Mouse (Mus musculus) neural tube, embryonic 14.5 days (tissue): Measurements from ENCODE around the gene Rgp1. TPM values are rescaled to one million over a fixed set of nuclear protein-coding genes. Genes with fewer than 3 reads are reported as not detected.

Source experiments
- ATAC-seq: fragments of 200-750 bp; cut with Nextera tagmentation; 2 replicates; pipeline ENCODE4 v1.8.0; 2017; ENCODE audit warnings: low read depth, mild to moderate bottlenecking, moderate TSS enrichment, moderate library complexity
- H3K27ac ChIP-seq: fragments of 300-500 bp; sonication (generic); 2 replicates; pipeline ENCODE4 v1.5.1; 2014; ENCODE audit warnings: low read depth, mild to moderate bottlenecking, control low read depth, low read length, moderate library complexity, mixed read lengths
- H3K27me3 ChIP-seq: fragments of 300-500 bp; sonication (generic); 2 replicates; pipeline ENCODE4 v1.6.1; 2014; ENCODE audit warnings: low read length; ENCODE audit not compliant: control insufficient read depth, insufficient read depth
- H3K36me3 ChIP-seq: fragments of 300-500 bp; sonication (generic); 2 replicates; pipeline ENCODE4 v1.6.1; 2014; ENCODE audit warnings: low read length, mixed read lengths; ENCODE audit not compliant: control insufficient read depth, insufficient read depth
- H3K4me1 ChIP-seq: fragments of 300-500 bp; sonication (generic); 2 replicates; pipeline ENCODE4 v1.6.1; 2014; ENCODE audit warnings: low read length; ENCODE audit not compliant: control insufficient read depth, insufficient read depth
- H3K4me2 ChIP-seq: fragments of 300-500 bp; sonication (generic); 2 replicates; pipeline ENCODE4 v1.6.1; 2014; ENCODE audit warnings: mild to moderate bottlenecking, low read depth, low read length, control low read depth
- H3K4me3 ChIP-seq: fragments of 300-500 bp; sonication (generic); 2 replicates; pipeline ENCODE4 v1.5.1; 2014; ENCODE audit warnings: low read depth, low read length, control low read depth, mixed read lengths
- H3K9ac ChIP-seq: fragments of 300-500 bp; sonication (generic); replicated peaks from 2 replicates; pipeline ENCODE4 v1.6.1; 2014; ENCODE audit warnings: low read depth, mild to moderate bottlenecking, control low read depth, low read length, mixed read lengths
- H3K9me3 ChIP-seq: fragments of 300-500 bp; sonication (generic); 2 replicates; pipeline ENCODE4 v1.6.1; 2016; ENCODE audit warnings: low read length; ENCODE audit not compliant: control insufficient read depth
- WGBS: fragments of 180-500 bp; shearing (Covaris S2); extraction: QIAGEN DNeasy Blood & Tissue Kit; methylation state at CpG from one replicate; pipeline ENCODE4 v1.1.7; 2014; 5-methylcytosine and 5-hydroxymethylcytosine counted together
- polyA plus RNA-seq: library from polyadenylated mRNA; unstranded; fragments of >200 nt; fragmentation: Nextera tagmentation; extraction: Ambion mirVana; gene quantifications from 2 replicates; pipeline ENCODE4 v1.2.1, GENCODE M21; 2014

Gene Rgp1
- polyA plus RNA-seq, 1 experiment from 2014 or later, result 28.2 TPM

- 47% methylated on average over 2 of the region's 2 CpGs for WGBS
- H3K9ac ChIP-seq, result peak overlapping the region; percentile 71; the same call in 1 of the 2 replicates
- no peaks in the 10 kb centered on the region for H3K9me3 ChIP-seq
- peaks cover 32% of the 10 kb centered on the region for H3K4me1 ChIP-seq
- H3K27me3 ChIP-seq, result no peaks in the 10 kb centered on the region
- H3K27ac ChIP-seq, result no peak overlapping the region
- peak overlapping the region; percentile 63 for H3K4me3 ChIP-seq
- peak overlapping the region; percentile 80 for H3K4me2 ChIP-seq
- ATAC-seq, result no peak
- H3K36me3 ChIP-seq, result peaks cover 10% of the 10 kb centered on the region
Observed at GRCm38 (mm10) chr4:43560976-43561375, 17.5 kb upstream of the Rgp1 start.

GRCm38 (mm10) chr4:43561436-43561996, 17.0 kb upstream of the Rgp1 start:
- WGBS, result 3% methylated on average over 16 of the region's 16 CpGs
- Histone ChIP-seq H3K9me3 (no peaks in the 10 kb centered on the region), H3K27ac (peak overlapping the region; percentile 95), H3K4me1 (peaks cover 32% of the 10 kb centered on the region), H3K4me3 (peak overlapping the region; percentile 63), H3K36me3 (peaks cover 15% of the 10 kb centered on the region), H3K9ac (peak overlapping the region; percentile 71), H3K4me2 (peak overlapping the region; percentile 80), H3K27me3 (no peaks in the 10 kb centered on the region)
- ATAC-seq, result no peak; the same call in 1 of the 2 replicates

GRCm38 (mm10) chr4:43561997-43562768, 16.3 kb upstream of the Rgp1 start, which contains the start of the genes Creb3 and Tln1:
Creb3 (plus strand) TSS chr4:43562332.
Tln1 (minus strand) TSS chr4:43562691.
- Histone ChIP-seq H3K4me3 (peak within 1 kb of the TSS; percentile 63), H3K4me2 (peak within 1 kb of the TSS; percentile 95), H3K9ac (peak within 1 kb of the TSS; percentile 71), H3K4me1 (peaks cover 32% of the 10 kb centered on the region), H3K9me3 (no peaks in the 10 kb centered on the region), H3K36me3 (peaks cover 22% of the 10 kb centered on the region), H3K27me3 (no peaks in the 10 kb centered on the region), H3K27ac (peak within 1 kb of the TSS; percentile 95)
- WGBS, result under 1% methylated on average over 62 of the region's 62 CpGs
- peak; percentile 97 for ATAC-seq

DNA sequence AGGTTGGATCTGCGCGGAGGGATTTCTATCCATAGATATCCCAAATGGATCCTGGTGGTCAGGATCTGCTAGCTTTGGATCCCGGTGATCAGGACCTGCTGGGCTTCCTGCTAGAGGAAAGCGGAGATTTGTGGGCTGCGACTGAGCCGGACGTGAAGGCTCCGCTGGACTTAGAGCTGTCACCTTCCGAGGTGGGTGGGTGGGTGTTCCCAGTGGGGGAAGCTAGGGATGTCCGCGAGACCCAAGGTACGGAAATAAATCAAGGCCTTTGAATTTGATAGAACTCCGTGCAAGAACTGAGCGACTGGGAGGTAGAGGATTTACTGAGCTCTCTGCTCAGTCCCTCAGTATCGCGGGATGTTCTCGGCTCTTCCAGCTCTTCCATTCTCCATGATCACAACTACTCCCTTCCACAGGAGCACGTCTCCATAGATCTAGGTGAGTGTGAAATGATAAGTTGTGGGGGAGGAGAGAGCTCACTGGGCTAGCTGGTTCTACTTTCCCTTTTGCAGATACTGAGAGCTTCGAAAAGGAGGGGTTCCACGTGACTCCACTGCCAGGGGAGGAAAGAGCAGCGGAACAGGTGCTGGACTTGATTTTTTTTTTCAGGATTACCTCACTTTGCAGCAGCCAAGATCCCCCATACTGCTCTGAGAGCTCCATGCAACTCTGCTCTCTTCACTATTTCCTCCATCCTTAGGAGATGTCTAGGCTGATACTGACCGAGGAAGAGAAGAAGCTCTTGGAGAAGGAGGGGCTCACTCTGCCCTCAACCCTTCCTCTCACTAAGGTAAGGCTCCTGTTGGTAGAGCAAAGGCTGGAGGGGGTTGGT, 15.5 kb upstream of the Rgp1 start:
- Histone ChIP-seq H3K4me2 (peak overlapping the region; percentile 95), H3K27me3 (no peaks in the 10 kb centered on the region), H3K4me3 (peak overlapping the region; percentile 63), H3K9me3 (no peaks in the 10 kb centered on the region), H3K9ac (peak overlapping the region; percentile 71), H3K36me3 (peaks cover 29% of the 10 kb centered on the region), H3K4me1 (peaks cover 32% of the 10 kb centered on the region), H3K27ac (peak overlapping the region; percentile 95)
- 9% methylated on average over 22 of the region's 22 CpGs for WGBS
- no peak; the same call in 1 of the 2 replicates for ATAC-seq

- no peaks in the 10 kb centered on the region for H3K9me3 ChIP-seq
- H3K4me1 ChIP-seq, result peaks cover 32% of the 10 kb centered on the region
- no peak overlapping the region; the same call in 1 of the 2 replicates for H3K9ac ChIP-seq
- ATAC-seq, result no peak
- no peak overlapping the region for H3K27ac ChIP-seq
- no peaks in the 10 kb centered on the region for H3K27me3 ChIP-seq
- H3K4me2 ChIP-seq, result peak overlapping the region; percentile 95
- 90% methylated on average over 4 of the region's 4 CpGs for WGBS
- H3K4me3 ChIP-seq, result peak overlapping the region; percentile 63
- H3K36me3 ChIP-seq, result peaks cover 35% of the 10 kb centered on the region
Observed at GRCm38 (mm10) chr4:43563601-43563875, 15.0 kb upstream of the Rgp1 start.

- no peak for ATAC-seq
Observed at GRCm38 (mm10) chr4:43564231-43564630, 14.3 kb upstream of the Rgp1 start.

GRCm38 (mm10) chr4:43567140-43567539, 11.4 kb upstream of the Rgp1 start:
- Histone ChIP-seq H3K9me3 (no peaks in the 10 kb centered on the region), H3K4me2 (no peak overlapping the region), H3K36me3 (peaks cover 57% of the 10 kb centered on the region), H3K27me3 (no peaks in the 10 kb centered on the region), H3K9ac (no peak overlapping the region), H3K4me1 (peaks cover 13% of the 10 kb centered on the region), H3K27ac (no peak overlapping the region), H3K4me3 (no peak overlapping the region)
- 92% methylated on average over 9 of the region's 9 CpGs for WGBS
- no peak for ATAC-seq

More at GRCm38 (mm10) chr4:43564231-43564630, 14.3 kb upstream of the Rgp1 start:
- Histone ChIP-seq H3K4me3 (no peak overlapping the region; the same call in 1 of the 2 replicates), H3K27ac (no peak overlapping the region), H3K9me3 (no peaks in the 10 kb centered on the region), H3K4me2 (no peak overlapping the region), H3K9ac (no peak overlapping the region), H3K36me3 (peaks cover 39% of the 10 kb centered on the region), H3K27me3 (no peaks in the 10 kb centered on the region), H3K4me1 (peaks cover 27% of the 10 kb centered on the region)
- 46% methylated on average over 2 of the region's 2 CpGs for WGBS

DNA sequence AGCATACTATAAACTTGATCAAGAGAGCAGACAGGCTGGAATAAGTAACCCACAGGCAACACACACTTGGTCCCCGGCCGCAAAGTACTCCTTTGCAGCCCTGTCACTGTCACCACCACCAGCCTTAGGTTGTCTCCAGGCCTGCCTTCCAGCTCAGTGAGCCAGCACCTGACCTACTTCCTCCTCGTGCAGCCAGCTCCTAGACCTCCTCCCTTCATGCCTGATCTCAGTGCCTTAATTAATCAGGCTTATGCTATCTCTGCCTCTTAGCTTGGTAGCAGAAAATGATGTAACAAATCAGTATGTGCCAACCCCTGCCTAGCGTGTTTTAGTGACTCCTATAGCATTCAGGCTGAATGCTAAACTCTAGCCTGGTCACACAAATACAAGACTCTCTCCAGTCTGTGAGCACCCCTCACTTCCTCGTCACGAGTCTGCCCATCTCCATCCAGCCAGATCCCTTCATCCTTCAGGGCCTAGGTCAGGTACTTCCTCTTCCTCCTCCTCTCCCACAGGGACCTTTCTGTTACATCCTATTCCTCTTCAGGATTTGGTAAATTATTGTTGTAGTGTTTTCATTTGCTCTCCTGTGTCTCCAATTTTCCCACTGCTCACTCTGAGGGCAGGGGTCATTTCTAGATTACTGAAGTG, 7.0 kb upstream of the Rgp1 start:
- Histone ChIP-seq H3K9me3 (no peaks in the 10 kb centered on the region), H3K27ac (no peak overlapping the region), H3K4me2 (no peak overlapping the region), H3K4me1 (peaks cover 19% of the 10 kb centered on the region), H3K27me3 (no peaks in the 10 kb centered on the region), H3K36me3 (peaks cover 59% of the 10 kb centered on the region), H3K9ac (no peak overlapping the region), H3K4me3 (no peak overlapping the region)
- WGBS, result 87% methylated on average over 6 of the region's 6 CpGs
- no peak for ATAC-seq
